Mouse (Mus musculus): Measurements from ENCODE around the gene Cbx7.

DNA sequence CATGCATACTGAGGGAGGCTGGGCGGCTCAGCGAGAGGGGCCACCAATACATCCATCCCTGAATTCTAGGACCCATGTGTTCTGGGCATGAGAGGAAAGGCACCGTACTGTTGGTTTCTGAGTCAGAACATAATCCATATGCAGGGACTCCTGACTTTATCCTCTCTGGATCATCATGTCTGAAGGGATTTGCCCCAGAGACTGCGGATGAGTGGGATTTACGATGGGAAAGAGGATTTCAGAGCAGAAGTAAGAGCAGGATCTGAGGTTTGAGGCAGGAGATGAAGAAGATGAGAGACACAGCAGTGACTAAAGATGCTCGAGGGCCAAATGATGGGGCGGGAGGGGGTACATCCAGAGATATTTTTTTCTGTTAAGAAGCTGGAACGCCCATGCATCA, 97.4 kb downstream of the Cbx7 start:
- TF ChIP-seq ZC3H11A (IDR thresholded peaks at IDR 0.05; ENCODE audit: borderline replicate concordance, low read depth, low read length) (no peak), MAFK (IDR thresholded peaks at IDR 0.05; ENCODE audit: insufficient read depth, low read depth, low read length) (no peak)
